Mouse (Mus musculus): ENCODE data around the gene Fam219a. TPM values are rescaled to one million over a fixed set of nuclear protein-coding genes. Genes with fewer than 3 reads are reported as not detected.

Fam219a gene
- 15.0 and 20.0 TPM in 2 replicates for total RNA-seq (2021)
- long read RNA-seq = 0 reads

GRCm38 (mm10) chr4:41569411-41569885, at the start of gene Fam219a, which contains the start of gene Dnaic1:
TSS of gene Fam219a (minus strand) at chr4:41569538.
TSS of gene Dnaic1 (plus strand) at chr4:41569775.
- DNase-seq = peak; percentile 98

DNA sequence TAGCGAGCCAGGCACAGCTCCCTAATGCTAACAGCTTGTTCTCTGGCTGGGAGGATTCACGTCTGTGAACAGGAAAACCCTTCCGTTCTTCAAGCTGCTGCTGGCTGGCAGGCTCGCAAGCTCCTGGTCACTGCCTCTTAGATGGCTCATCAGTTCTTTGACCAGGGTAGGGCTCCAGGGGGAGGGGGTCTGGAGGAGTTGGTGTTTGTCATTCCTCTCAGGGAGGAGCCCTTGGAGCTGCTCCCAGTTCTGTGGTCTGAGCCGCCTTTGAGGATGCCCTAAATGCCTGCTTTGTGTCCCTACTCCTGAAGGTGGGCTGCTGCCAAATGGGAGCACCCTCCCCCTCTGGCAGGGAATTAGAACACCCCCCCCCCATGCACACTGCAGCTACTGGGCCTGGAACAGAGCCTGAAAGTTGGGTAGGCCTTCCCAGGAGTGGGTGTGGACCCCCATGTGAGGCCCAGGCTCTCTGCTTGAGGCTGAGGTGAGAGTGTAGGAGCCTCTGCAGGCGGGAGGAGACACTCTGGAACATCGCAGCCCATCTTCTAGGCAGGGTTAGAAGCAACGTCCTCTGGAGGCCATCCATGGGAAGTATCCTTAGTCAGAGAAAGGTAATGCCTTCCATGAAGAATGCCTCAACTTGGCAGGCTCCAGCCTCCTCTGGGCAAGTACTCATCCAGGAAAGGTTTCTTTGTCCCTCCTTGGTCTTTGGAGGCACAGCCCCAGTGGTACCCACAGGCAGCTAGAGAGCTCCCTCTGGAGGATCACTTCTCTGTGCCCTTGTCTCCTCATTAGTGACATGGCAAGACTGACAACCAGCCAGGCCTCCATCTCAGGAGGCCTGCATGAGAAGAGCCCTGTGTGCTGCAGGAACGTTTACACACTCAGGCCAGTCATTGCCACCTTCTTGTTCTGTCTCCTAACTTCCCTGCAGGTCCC, 46.6 kb upstream of the Fam219a start:
- DNase-seq = no peak

GRCm38 (mm10) chr4:41614156-41614555, 44.8 kb upstream of the Fam219a start:
- peak; percentile 74 for DNase-seq

DNA sequence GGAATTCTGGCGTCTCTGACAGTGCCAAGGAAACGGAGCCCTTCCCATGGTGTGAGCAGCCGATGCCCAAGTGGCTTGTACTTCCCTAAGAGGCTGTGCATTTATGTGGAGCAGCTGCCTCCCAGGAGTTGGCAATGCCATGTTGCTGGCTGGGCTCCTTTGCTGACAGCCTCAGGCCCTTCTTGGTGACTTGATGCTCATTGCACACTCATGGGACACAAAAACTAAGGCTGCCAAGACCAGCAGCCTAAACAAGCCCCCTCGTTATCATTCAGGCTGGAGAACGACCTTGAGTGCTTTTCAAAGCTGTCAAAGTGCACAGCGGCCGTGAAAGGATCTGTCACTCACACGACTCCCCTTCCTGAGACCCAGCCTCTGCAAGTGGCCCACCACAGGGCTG, 42.8 kb upstream of the Fam219a start:
- DNase-seq = no peak

DNA sequence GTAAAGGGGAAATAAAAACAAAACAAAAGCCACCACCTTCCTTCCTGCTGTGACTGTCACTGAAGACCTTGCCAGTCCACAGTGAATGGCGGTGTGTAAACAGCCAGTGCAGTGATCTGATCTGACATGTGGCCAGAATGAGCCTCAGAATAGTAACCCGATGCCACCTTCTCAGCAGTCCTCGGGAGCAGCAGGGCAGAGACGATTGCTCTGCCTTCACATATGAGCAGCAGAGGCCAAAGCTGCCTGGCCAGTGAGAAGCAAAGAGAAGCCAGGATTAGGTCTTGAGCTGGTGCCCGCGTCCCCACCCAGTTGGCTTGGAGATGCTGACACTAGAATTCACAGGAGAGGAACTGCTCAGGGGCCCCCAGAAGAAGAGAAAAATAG, 41.2 kb upstream of the Fam219a start:
- DNase-seq = no peak

GRCm38 (mm10) chr4:41609681-41610593, 40.6 kb upstream of the Fam219a start:
- no peak for DNase-seq

GRCm38 (mm10) chr4:41606784-41607183, 37.4 kb upstream of the Fam219a start:
- DNase-seq = peak; percentile 62

GRCm38 (mm10) chr4:41604476-41605396, 35.4 kb upstream of the Fam219a start:
- peak; percentile 18 for DNase-seq

DNA sequence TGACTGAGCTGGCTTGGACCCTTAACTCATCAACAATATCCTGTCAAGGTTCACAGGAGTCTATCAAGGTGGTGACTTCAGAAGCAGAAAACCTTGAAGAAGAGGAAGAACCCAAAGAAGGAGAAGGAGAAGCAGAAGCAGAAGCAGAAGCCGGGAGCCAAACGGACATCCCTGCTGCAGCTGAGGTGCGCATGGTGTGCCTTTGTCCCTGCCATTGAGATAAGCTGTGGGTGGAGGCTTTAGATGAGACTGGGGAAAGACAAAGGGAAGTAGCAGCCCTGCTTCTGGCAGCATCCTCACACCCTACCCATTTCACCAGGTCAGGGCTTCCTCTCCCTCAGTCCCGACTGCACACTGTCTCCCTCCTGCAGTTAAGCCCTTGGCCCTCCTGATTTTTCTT, 33.5 kb upstream of the Fam219a start:
- DNase-seq = no peak

GRCm38 (mm10) chr4:41583353-41583752, 14.0 kb upstream of the Fam219a start:
- DNase-seq = no peak

DNA sequence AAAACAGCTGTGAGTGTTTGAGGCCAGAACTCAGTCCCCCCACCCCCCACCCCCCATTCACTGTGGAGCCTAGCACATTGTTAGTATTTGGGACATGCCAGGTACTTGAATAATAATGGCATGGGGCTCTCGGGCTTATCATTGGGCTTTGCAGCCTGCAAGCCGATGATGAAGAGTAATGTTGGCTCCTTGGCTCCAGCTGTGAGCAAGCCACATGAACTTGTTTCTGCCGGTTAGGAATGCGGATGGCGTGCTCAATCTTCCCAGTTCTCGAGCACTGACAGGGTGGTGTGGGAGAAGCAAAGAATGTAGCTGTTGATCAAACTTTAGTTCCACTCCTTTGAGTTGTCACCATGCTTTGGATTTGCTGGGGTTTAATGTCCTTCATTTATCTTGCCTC, 6.6 kb upstream of the Fam219a start:
- no peak for DNase-seq

DNA sequence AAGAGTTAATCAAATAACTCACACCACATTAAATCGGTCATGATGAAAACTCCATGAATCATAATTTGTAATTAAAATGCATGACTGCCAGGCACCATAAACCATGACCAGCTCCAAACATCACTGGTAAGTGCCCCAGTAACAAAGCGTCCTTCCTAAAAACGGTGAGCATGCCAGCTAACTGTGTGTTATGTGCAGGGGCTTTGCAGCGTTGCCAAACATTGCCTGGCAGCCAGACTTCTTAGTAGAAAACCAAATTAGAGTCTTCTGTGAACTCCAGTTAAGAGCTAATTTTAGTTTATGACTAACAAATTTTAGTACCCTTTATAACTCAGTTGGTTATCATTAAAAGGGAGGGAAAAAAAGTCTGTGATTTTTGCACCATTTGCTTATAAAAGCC, 4.2 kb upstream of the Fam219a start:
- no peak for DNase-seq

DNA sequence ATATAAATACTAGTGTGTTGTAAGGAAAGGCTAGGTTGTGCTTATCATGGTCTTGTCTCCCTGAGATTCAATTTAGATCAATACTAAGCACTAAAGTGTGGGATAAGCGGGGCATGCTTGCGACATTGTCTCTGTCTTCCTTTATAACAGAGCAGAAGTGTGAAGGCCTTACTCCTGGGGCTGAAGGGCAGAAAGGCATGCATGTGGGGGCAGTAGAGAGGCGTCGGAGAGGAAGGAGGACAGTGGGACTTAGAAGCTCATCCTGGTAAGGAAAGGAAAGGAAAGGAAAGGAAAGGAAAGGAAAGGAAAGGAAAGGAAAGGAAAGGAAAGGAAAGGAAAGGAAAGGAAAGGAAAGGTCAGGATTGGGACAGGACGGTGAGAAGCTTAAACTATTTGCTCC, 2.2 kb upstream of the Fam219a start:
- no peak for DNase-seq

DNA sequence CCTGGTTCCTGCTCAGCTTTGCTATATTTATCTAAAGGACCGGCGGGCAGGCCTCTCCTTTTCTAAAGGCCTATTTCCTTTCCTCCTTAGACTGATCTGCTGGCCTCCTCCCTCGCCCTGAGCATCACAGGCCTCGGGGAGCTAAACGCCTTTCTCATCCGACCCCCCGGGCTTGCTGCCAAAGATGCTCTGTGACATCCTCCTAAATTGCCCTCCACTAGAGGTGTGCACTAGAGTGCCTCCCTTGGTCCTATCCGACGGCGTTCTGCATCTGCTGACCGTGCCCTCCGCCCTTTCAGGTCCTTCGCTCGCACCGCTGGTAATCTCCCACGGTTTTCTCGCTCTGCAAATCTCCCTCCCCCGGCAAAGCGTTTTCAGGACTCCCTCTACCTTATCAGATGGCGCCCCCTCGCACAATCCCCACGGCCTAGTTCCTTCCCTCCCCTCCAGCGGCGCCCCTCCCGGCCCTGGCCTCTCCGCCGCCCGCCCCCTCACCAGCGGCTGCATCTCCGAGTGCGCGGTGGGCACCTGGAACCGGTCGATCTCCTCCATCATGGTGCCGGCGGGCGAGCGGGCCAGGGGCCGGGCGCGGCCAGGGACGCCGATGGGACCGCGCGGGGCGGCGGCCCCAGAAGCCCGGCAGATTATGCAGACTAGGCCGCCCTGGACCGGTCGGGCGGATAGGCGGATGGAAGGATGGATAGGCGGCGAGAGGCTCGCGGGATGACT, 492 bp downstream of the Fam219a start:
- DNase-seq = peak; percentile 39

DNA sequence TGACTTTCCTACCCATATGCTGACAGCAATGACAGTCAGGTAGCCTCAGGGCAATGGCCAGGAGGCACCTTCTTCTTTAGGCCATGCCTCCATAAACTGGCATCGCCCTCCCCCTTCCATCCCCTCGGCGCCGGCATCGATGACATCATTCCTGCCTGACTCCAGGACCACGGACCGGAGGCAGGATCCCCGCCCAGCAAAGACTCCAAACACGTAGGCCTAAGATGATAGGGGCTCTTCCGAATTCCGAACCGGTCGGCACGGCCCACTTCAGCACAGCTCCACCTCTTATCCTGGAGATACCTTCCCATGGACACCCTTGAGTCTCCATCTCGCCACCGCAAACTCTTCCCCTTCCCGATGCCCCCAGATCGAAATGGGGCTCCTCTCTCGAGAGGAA, 1.1 kb downstream of the Fam219a start:
- DNase-seq = peak; percentile 24

DNA sequence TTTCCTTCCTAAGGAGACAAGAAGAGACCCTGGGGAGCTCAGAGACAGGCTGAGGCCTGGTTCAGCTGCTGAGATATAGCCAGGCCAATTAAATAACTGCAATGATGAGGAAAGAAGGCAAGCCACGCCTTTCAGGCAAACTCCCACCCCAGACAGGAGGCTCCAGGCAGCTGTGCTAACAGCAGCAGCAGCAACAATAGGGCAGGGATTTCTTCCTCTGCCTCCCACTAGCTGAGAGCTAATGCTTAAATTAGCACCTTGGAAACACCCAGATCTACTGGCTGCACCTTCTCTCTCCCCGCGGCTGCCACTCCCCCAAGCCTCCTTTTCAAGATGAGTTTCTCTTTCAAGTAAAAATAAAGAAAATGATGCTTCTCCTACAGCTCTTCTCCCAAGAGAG, 3.2 kb downstream of the Fam219a start:
- no peak for DNase-seq

DNA sequence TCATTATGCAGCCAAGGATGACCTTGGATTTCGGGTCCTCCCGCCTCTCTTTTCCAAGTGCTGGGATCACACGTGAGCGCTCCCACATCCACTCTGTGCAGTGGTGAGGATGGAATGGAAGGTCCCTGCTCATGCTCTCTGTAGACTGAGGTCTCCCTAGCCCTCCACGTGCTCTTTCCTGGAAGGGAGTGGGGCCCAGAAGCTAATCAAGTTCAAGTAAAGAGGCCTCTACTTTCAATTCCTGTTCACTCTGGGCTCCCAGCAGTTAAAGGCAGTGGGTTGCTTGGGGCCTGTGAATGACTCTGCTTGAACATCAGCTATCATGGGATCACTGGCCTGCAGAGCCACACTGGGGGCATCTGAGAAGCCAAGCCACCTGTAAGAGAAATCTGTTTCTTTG, 6.0 kb downstream of the Fam219a start:
- DNase-seq = no peak

GRCm38 (mm10) chr4:41557092-41557491, 12.2 kb downstream of the Fam219a start:
- no peak for DNase-seq

GRCm38 (mm10) chr4:41556311-41556953, 12.9 kb downstream of the Fam219a start:
- DNase-seq = no peak

DNA sequence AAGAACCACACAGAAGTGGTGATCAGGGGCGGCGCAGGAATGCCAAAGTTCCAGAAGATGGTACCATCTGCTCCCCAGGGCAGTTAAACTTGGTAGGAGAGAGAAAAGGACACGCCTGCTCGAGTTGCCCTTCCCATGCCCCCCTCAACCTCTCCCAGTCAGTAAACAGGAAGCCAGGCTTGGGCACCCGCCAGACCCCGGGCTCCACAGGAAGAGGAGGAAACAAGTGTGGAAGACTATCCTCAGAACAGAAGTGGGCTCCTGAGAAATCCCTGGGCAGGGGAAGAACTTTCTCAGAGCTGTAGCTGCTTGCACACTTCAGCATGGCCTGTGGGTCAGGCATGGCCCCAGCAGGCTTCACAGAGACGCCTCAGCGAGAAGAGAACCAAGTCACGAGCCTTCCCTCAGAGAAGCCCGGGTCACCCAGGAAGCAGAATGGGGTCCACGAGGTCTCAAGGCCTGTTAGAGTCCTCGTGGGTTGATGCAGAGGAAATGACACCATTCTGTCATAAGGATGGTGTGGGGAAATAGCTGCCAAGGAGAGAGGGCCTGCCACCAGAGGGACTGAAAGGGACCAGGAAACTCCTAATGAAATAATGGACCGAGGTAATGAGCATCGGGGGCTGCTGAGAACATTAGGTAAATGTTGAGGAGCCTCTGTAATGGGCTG, 14.2 kb downstream of the Fam219a start:
- peak; percentile 67 for DNase-seq

All from adrenal gland, postnatal 25 days (tissue).